Mouse (Mus musculus): ENCODE results near the gene Adam19.

DNA sequence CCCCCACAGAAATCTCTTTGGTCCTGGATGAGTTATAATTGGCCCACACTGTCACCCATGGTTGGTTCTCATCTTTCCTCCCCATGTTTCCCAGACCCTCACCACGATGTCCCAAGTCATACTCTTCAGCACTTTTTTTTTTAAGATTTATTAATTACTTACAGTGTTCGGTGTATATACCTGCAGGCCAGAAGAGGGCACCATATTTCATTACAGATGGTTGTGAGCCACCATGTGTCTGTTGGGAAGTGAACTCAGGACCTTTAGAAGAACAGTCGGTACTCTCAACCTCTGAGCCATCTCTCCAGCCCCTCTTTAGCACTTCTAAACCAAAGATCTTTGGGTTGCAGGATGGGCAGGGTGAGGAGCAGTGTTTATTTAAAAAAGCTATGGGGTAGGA lies 24.3 kb upstream of the Adam19 start:
- TF ChIP-seq GATA1 (IDR thresholded peaks at IDR 0.05; ENCODE audit: low read length), result no peak
- no peak for TF ChIP-seq TAL1 (IDR thresholded peaks at IDR 0.05; ENCODE audit: low read length)
